Mouse (Mus musculus) gastrocnemius, adult 18-20 months (tissue): ENCODE measurements around the gene Gpha2. TPM values are rescaled to one million over a fixed set of nuclear protein-coding genes. Genes with fewer than 3 reads are reported as not detected.
A peak's percentile ranks its signal among the peaks of the same experiment; 100 is the strongest.

Source experiments
- DNase-seq: peaks from one replicate; pipeline ENCODE4 v3.0.0; 2021; ENCODE audit warnings: low spot score
- microRNA-seq: library from miRNA; unstranded; fragments of <30 nt; microRNA quantifications from one replicate; pipeline ENCODE4 v1.2.0, GENCODE M21; 2021
- total RNA-seq, 2 experiments: library from RNA; stranded (reverse); gene quantifications; 2 replicates each; pipeline ENCODE4 v1.2.3; 2021

The Gpha2 gene
- total RNA-seq, 2 experiments from 2014 or later = not detected

DNA sequence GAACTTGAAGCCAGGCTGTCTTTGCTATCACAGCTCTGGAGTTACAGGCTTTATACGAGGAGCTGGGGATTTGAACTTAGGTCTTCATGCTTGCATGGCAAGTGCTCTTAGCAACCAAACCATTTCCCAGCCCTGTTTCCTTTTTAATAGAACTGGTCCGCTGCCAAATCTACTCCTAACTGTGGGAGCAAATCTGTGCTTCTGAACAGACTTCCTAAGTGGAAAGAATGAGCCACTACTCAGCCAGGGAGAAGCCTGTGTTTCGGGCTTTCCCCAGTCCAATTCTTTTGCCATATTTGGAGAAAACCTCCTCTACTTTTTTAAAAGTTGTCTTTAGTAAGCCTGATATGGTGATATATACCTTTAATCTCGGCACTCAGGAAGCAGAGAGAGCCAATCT lies 46.6 kb downstream of the Gpha2 start:
- DNase-seq = peak; percentile 50

GRCm38 (mm10) chr19:6273592-6273991 lies 47.4 kb downstream of the Gpha2 start:
- DNase-seq = no peak

- DNase-seq = peak; percentile 32
These were observed 47.9 kb downstream of the Gpha2 start for GRCm38 (mm10) chr19:6273998-6274608.

GRCm38 (mm10) chr19:6275740-6276389 lies 49.7 kb downstream of the Gpha2 start:
- peak; percentile 37 for DNase-seq

GRCm38 (mm10) chr19:6276426-6277421 lies 50.5 kb downstream of the Gpha2 start, which contains the start of gene Ehd1:
TSS of gene Ehd1 (plus strand) at chr19:6276725.
- peak; percentile 98 for DNase-seq

Small RNA genes lying within 50 kb of the gene (microRNA-seq; reads per million reads assigned to microRNA genes)
- 61.4 reads per million, percentile 53 among the genes with 10 or more reads in this experiment for gene Mir192
- 30.0 reads per million, percentile 42 among the genes with 10 or more reads in this experiment for gene Mir194-2

Other genes with a start within 250 kb of the Gpha2 start
- gene Slc22a20, start 240.2 kb upstream of the Gpha2 start, total RNA-seq = not detected
- 10 to 100 TPM; 89.8 to 91.1 TPM for gene Capn1, start 210.5 kb upstream of the Gpha2 start, total RNA-seq
- gene Syvn1, start 179.8 kb upstream of the Gpha2 start, total RNA-seq = 10 to 100 TPM; 18.4 to 20.5 TPM
- 10 to 100 TPM; 27.5 to 29.3 TPM for gene Mrpl49, start 168.6 kb upstream of the Gpha2 start, total RNA-seq
- gene Fau, start 168.5 kb upstream of the Gpha2 start, total RNA-seq = 100 to 1,000 TPM; 425 to 500 TPM
- gene Znhit2, start 165.2 kb upstream of the Gpha2 start, total RNA-seq = 10 to 100 TPM in 1 of 2 experiments, 1 to 10 TPM in 1; 9.5 to 10.2 TPM
- 1 to 10 TPM; 5.9 to 6.2 TPM for gene Tm7sf2, start 158.0 kb upstream of the Gpha2 start, total RNA-seq
- gene Vps51, start 149.1 kb upstream of the Gpha2 start, total RNA-seq = 10 to 100 TPM; 17.5 to 23.8 TPM
- not detected for gene Tmem262, start 146.3 kb upstream of the Gpha2 start, total RNA-seq
- not detected for gene Gm28374, start 144.1 kb upstream of the Gpha2 start, total RNA-seq
- gene Zfpl1, start 141.4 kb upstream of the Gpha2 start, total RNA-seq = 10 to 100 TPM; 13.5 to 14.8 TPM
- not detected for gene Cdca5, start 141.4 kb upstream of the Gpha2 start, total RNA-seq
- gene AC131692.1, start 132.0 kb upstream of the Gpha2 start, total RNA-seq = not detected
- gene Naaladl1, start 120.6 kb upstream of the Gpha2 start, total RNA-seq = not detected
- 1 to 10 TPM; 8.6 to 9.7 TPM for gene Sac3d1, start 107.7 kb upstream of the Gpha2 start, total RNA-seq
- gene Snx15, start 98.1 kb upstream of the Gpha2 start, total RNA-seq = 10 to 100 TPM in 1 of 2 experiments, 1 to 10 TPM in 1; 9.7 to 10.9 TPM
- gene Batf2, start 85.4 kb upstream of the Gpha2 start, total RNA-seq = under 1 TPM; 0.37 to 0.43 TPM
- 10 to 100 TPM; 73.7 to 73.9 TPM for gene Arl2, start 84.8 kb upstream of the Gpha2 start, total RNA-seq
- gene Majin, start 42.0 kb upstream of the Gpha2 start, total RNA-seq = not detected
- gene Ppp2r5b, start 9.5 kb downstream of the Gpha2 start, total RNA-seq = 10 to 100 TPM; 34.9 to 38.2 TPM
- 10 to 100 TPM; 16.7 to 20.0 TPM for gene Atg2a, start 15.3 kb downstream of the Gpha2 start, total RNA-seq
- 10 to 100 TPM; 30.2 to 40.3 TPM for gene Ehd1, start 50.3 kb downstream of the Gpha2 start, total RNA-seq
- gene Cdc42bpg, start 80.1 kb downstream of the Gpha2 start, total RNA-seq = 1 to 10 TPM; 6.4 to 8.8 TPM
- 1 to 10 TPM; 6.2 to 6.9 TPM for gene Men1, start 108.6 kb downstream of the Gpha2 start, total RNA-seq
- gene Map4k2, start 114.8 kb downstream of the Gpha2 start, total RNA-seq = 1 to 10 TPM; 7.4 to 8.3 TPM
- 10 to 100 TPM; 76.2 to 89.8 TPM for gene Sf1, start 137.3 kb downstream of the Gpha2 start, total RNA-seq
- 1,000 to 10,000 TPM; 7,185 to 8,344 TPM for gene Pygm, start 158.0 kb downstream of the Gpha2 start, total RNA-seq
- gene Rasgrp2, start 173.0 kb downstream of the Gpha2 start, total RNA-seq = 10 to 100 TPM in 1 of 2 experiments, 1 to 10 TPM in 1; 8.3 to 18.2 TPM
- 1 to 10 TPM; 1.1 to 1.3 TPM for gene Nrxn2, start 192.4 kb downstream of the Gpha2 start, total RNA-seq